Mouse (Mus musculus): Measurements from ENCODE around the gene Cd274.

- TF ChIP-seq CTCF (IDR thresholded peaks at IDR 0.05; ENCODE audit: insufficient read depth, low read depth, low read length) = no peak
- TF ChIP-seq POLR2A (IDR thresholded peaks at IDR 0.05; ENCODE audit: insufficient read depth, low read depth, low read length) = no peak
Observed at GRCm38 (mm10) chr19:29368041-29368440, 786 bp downstream of the Cd274 start.
